Mouse (Mus musculus) gastrocnemius, postnatal 36 days (tissue): ENCODE results near the gene Synpo2. TPM values are rescaled to one million over a fixed set of nuclear protein-coding genes. Genes with fewer than 3 reads are reported as not detected.

Experiments
- DNase-seq, 2 experiments: peaks; one replicate each; pipeline ENCODE4 v3.0.0; 2022
- intact Hi-C: fragments of 180-260 bp; cut with DNase I; formaldehyde crosslinking; loops from one replicate; pipeline ENCODE4 v1.15.1; 2025
- total RNA-seq, 2 experiments: library from RNA; stranded (reverse); gene quantifications; 2 replicates each; pipeline ENCODE4 v1.2.3; 2021

Gene Synpo2
- total RNA-seq, 2 experiments from 2014 or later = 237 to 262 TPM

DNA sequence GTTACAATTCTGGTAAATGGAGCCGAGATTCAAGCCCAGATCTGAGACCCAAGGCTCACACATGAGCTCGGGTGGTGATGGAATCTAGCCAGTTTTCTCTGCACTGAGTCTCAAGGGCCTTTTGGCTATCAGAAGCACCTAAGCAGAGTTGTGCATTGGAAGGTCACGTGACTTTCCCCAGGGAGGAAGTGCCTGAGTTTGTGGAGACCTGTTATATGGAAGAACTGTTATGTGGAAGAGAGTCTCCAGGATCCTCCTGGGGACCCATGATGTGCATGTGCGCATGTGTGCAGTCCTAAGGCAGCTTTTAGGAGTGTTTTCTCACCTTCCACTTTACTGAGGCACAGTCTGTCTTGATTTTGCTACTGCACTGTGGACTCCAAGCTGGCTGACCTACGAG lies 63.8 kb downstream of the Synpo2 start:
- intact Hi-C loops = no loop called here
- no peak for DNase-seq

DNA sequence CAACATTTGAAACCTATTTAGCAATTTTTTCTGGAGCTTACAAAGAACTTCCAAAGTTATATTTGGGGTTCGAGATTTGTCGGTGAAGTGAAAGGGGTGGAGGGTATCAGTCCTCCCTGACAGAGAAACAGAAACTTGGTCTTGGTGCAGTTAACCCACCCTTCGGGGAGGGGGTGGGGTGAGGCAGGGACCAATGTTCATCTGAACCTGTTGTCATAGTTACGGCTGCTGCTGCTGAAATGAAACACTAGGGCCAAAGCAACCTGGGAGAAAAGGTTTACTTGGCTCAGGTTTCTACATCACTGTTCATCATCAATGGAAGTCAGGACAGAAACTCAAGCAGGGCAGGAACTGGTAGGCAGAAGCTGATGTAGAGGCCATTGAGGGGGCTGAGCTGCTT lies 66.6 kb downstream of the Synpo2 start:
- intact Hi-C loops = loop anchor here (2.0 kb wide), 2 partner anchors 65 to 153 kb away; no protein-coding TSS in a partner anchor

DNA sequence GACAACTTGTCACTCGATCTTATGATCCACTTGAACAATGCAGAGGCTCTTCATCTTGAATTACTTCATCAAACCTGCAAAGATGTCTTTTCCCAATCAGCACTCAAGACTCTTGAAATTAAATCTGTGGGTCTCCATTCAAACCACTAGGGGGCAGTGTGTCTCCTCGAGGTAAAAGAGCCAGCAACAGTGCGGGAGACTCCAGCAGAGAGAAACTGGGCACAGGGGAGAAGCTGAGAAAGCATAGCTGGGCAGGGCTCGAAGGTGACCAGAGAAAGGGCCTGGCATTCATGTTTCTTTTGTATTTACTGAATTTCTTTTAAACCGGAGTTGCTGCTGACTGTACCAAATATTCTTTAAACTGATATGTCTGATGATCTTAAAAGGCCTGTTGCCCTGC lies 67.1 kb downstream of the Synpo2 start:
- peak in 1 of 2 experiments; percentile 57 for DNase-seq
- intact Hi-C loops = loop anchor here (2.0 kb wide), 2 partner anchors 66 to 154 kb away; no protein-coding TSS in a partner anchor

More for the DNA sequence above, 66.6 kb downstream of the Synpo2 start:
- no peak for DNase-seq

DNA sequence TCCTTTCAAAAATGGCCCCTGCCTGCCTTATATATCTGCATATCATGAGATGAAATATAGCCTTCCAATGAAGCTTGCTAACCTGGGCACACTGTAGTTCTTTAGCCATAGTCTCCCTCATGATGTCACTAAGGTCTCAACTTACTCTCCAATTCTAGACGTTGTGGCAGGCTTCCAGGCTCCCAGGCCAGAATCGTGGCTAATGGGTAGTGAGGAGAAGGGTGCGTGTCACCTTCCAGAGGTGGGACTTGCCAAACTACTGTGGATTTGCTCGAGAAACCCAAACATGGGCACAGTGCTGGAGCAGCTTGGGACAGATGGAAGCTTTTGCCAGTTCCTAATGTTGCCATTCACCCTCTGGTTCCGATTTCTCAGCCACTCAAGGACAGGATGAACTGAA lies 69.5 kb downstream of the Synpo2 start:
- intact Hi-C loops = no loop called here
- no peak for DNase-seq

DNA sequence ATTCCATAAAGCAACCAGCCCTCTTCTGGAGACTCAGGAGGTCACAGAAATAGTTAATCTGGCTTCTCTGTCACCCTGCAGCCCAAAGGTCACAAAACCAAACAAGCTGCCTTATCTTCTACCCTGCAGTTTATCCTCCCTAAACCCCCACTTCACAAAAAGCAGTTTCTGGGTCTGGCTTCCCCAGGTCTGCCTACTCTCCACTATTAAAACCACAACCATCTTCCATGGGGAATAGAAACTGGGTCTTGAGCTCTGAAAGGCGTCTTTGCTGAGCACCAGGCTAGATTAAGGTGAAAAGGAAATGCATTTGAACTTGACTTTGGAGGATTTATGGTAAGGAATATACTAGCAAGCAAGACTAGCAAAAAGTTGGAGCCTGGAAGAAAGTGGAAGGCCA lies 71.8 kb downstream of the Synpo2 start:
- intact Hi-C loops = loop anchor here (5.0 kb wide), 1 partner anchor 188 kb away; no protein-coding TSS in a partner anchor
- DNase-seq = no peak

DNA sequence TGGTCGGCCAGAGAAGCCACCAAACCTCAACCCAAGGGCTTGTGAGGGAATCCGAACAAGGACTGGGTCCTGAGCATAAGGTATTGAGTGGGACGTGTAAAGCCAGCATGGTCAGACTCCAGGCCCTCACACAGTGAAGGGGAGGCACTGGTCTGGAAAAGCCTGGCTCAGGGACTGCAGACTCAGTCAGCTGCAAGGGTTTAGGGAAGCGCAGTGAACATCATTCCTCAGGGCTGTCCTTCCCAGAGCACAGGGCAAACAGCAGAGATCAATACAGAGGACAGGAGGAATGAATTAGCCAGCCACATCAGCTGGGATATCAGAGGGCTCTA lies 72.8 kb downstream of the Synpo2 start:
- intact Hi-C loops = loop anchor here (5.0 kb wide), 1 partner anchor 189 kb away; no protein-coding TSS in a partner anchor
- no peak for DNase-seq

DNA sequence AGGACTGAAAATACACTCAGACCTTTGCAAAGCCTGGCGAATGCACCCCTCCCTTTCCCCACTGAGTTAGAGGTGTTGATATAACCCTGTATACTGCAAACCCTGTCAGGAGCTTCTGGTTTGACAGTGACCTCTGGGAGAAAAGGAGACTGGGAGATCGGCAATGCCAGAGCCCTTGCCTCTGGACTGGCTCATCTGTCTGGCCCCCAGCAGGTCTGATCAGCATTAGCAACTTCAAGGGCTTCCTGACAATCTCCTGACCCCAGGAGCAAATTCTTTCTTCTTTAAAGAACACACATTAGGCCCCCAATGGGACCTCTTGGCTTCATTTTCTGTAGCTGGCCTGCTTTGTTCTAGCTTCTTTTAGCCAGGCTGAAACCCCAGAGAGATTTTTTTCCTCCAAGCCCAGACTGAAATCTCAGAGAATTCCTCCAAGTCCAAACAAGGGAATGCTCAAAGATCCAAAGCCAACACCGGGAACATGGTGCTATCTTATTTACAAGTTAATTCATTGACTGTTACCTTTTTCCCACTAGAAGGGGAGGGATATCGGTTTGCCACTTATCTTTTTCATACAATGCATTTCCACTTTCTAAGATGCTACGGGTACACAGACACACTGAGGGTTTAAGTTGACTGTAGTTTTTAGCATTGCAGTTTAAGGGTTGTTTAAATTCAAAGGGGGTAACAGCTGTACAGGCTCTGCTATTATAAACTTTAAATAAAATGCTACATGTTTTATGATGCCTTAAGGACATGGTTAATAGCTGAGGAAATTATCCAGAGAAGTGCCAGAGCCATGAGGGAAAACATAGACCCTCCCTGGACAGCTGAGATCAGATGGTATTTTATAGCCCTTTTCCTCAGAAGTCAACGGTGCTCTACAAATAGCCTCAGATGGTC lies 73.4 kb downstream of the Synpo2 start:
- intact Hi-C loops = loop anchor here (5.0 kb wide), 1 partner anchor 190 kb away; no protein-coding TSS in a partner anchor
- DNase-seq = no peak

DNA sequence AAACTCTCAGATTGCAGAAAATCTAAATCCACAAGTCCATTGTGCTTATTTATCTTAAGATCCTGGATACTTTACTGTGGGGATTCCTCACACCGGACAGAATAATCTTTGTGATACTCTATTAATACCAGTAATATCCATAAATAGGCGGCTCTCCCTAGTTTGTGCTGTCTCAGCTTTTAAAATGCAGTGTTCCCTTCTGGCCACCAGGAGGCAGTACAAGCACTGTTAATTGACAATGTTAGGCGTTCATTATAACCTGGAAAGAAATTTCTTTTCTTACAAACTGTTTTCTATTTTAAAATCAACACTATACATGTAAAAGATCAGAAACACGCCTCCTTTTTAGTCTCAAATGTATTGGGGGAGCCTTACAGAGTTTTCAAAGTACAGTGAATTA lies 75.2 kb downstream of the Synpo2 start:
- intact Hi-C loops = loop anchor here (5.0 kb wide), 1 partner anchor 192 kb away; no protein-coding TSS in a partner anchor
- DNase-seq = no peak

DNA sequence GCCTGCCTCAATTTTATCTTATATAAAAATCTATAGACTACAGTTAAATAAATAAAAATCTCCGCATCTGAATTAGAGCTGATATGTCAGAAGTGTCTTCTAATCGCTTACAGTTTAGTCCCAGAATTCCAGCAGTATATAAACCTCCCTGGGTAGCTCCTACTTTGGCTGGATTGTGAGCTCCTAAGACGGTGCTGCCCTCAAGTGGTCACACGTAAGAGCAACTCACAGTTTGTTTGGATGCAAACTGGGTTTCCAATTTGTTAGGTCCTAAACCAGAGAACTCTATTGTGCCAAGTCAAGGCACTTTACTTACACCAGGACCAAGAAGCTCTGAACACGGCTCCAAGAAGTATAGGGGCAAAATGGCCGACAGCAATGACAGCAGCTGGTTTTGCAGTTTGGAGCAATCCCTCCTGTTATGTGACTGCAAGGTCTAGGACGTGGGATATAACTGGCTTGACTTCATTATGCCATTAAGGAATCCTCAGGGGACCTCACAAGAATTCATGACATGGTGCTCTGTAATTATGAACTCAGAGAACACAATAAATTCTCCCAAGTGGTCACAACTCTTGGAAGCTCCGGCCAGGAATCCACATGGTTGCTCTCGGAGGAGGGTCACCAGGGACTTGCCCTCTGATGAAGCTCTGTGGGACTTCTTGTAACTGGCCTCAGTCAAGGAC lies 76.7 kb downstream of the Synpo2 start:
- intact Hi-C loops = loop anchor here (2.0 kb wide), 3 partner anchors 44 to 218 kb away; no protein-coding TSS in a partner anchor
- DNase-seq = peak; percentile 43 to 51

DNA sequence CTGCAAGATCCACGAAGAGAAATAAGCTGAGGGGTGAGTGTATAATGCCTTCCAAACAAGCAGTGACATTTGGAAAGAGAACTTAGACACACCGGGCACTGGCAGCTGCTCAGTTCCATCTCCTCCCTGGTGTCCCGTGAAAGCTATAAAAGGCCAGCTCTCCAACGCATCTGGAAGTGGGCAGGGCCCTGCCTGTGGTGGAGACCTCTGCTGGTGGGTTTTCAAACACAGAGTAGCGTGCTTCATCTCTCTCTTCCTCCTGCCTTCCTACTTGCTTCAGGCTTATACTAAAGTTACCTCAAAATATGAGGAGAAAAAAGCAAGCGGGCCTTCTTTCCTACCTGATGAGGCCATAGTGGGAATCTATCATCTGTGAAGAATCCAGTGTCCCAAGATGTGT lies 77.4 kb downstream of the Synpo2 start:
- DNase-seq = peak in 1 of 2 experiments; percentile 41
- intact Hi-C loops = loop anchor here (2.0 kb wide), 3 partner anchors 44 to 218 kb away; no protein-coding TSS in a partner anchor

DNA sequence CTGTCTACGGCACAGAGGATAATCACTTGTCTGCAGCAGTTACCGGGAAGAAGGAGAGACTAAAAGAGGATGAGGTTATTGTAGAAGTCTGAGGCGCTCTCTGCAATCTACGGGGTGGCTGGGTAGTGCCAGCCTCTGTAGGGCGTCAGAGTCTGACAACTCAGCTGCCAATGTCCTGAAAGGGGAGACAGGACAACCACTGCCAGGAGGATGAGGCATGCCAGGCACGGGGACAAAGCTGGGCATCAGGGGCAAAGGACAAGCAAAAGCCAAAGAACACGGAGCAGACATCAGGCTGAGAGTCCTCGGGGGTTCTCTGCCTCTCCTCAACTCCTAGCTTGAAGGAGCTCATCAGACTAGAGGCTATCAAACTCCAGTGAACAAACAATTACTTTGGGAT lies 82.6 kb downstream of the Synpo2 start:
- DNase-seq = peak; percentile 58 to 78

DNA sequence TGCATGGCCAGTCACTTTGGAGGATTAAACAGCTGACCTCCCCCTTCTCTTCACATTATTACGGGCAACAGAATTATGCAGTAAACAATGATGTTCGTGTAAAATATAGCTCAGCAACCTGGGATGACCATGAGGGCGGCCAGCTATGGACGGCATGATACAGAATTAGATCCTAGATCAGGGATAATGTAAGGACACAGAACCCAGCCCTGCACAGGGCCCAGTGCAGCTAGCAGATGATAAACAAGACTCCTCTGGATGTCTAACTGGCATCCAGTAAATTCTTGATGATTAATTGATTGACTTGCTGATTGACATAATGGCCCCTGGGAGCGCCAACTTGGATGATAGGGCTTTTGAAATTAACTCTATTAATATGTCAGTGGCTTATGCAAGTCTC lies 83.0 kb downstream of the Synpo2 start:
- no peak for DNase-seq
- intact Hi-C loops = loop anchor here (1.0 kb wide), 1 partner anchor 37 kb away; no protein-coding TSS in a partner anchor

More for the DNA sequence above, 82.6 kb downstream of the Synpo2 start:
- intact Hi-C loops = loop anchor here (1.0 kb wide), 1 partner anchor 37 kb away; no protein-coding TSS in a partner anchor

DNA sequence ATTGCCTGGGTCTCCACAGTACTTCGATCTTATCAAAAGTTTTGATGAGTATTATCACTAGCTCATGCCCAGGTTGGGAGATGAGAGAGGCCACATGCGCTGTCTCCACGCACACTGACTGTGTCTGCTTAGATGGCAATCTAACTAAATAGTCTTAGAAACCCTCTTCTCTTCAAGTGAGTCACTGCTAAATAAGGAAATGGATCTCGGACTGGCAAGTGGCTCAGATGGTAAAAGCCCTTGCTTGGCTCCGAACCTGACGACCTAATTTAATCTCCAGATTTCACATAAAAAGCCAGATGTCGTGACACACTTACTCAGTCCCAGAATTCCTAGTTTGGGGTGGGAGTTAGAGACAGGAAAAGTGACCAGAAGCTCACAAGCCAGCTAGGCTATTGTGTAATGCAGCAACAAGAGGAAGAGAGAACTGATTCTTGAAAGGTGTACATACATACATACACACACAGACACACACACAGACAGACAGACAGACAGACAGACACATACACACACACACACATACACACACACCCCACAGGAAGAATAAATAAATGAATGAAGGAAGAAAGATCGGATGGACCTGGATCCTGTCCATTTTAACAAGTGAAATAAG lies 85.3 kb downstream of the Synpo2 start:
- no peak for DNase-seq
- intact Hi-C loops = no loop called here

DNA sequence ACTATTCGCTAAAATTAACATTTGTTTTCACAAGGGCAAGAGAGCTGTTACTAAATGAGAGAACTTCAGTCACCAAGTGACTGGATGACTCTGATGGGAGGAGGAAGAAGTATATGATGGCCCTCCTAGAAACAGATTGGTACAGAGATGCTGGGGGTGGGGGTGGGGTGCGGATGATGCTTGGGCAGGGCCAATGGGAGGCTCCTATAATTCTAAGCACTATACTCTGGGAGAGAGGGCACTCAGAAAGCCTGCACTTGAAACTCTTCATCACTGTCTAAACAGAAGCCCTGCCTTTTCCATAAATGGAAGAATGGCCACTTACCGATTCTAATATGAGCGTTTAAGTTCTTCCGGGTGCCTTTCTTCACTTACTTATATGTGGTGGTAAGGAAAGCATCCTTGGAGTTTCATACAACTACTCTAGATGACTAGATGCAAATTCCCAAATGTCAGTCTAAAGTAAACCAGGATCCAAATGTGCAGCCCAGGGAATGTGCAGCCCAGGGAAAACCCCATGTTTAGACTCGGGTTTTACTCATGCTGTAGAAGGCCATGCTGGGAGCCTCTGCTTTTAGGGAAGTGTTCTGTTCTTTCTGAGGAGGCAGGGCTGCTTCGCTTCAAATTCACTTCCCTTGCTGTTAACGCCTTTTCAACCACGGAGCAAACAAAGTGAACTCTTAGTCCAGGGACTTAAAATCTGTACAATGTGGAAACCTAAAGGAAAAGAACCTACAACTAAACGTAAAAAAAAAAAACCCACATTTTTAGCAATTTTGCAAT lies 86.4 kb downstream of the Synpo2 start:
- intact Hi-C loops = no loop called here
- no peak for DNase-seq

DNA sequence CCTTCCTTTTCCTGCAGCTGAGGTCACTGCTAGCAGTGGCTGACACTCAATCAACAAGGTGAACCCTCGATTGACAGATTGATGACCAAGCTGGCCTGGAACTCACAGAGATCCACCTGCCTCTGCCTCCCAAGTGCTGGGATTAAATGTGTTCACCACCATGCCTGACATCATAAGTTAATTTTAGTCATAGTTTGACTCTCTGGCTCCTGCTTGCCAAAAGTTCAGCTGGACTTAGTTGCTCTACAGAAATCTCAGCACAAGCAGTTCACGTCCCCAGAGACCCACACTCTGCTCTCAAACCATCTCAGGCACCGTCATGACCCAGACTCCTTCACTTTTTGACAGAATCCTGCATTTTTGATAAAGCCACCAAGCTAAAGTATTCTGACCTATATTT lies 87.3 kb downstream of the Synpo2 start:
- intact Hi-C loops = no loop called here
- no peak for DNase-seq

DNA sequence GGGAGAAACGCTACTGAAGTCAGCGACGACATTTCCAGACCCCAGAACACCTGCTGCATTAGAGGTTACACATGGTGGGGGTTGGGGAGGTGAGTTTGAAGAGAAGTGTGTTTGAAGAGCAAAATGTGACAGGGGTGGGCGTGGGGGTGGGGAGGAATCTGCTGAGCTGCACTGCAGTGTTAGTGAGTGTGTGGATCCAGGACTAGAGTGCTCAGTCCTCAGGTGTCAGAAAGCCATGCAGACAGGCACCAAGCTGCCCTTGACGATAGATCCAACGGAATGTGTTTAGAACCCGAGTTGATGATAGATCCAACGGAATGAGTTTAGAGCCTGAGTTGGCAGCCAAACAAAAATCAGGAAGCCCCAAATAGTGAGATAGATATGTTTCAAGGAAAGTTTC lies 89.4 kb downstream of the Synpo2 start:
- intact Hi-C loops = no loop called here
- DNase-seq = no peak

DNA sequence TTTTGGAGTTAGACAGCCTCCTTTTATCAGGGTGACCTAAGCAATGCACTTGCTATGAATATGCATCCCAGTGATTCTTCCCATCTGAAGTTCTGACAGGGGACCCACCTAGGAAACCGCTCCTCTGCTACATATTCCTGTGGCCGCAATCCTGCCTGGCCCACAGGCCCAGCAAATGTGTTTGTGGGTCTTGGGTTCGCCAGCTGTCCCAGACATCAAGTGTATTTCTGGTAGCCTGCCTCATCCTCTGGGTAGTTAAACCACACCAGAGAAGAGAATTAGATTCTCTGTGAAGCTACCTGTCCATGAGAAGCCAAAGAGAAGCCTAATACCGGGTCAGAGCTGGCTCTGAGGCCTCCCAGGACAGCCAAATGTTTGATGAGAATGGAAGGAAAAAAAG lies 90.0 kb downstream of the Synpo2 start:
- intact Hi-C loops = no loop called here
- DNase-seq = no peak

DNA sequence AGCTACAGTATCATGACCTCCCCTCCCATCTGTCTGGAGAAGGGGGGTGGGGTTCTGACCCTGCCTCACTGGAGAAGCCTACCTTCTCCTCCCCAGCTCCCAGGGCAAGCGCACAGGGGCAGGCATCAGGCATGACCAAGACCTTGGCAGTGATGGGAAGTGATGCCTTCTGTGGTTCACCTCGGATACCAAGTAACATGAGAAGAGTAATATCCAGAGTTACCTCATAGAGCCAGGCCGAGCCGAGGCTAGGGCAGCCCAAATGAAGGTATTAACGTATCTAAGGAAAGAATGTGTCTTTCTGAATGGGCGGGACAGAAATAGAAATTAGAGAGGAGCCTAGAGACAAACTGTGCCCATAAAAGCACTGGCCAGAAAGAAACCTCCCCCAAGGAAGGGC lies 92.5 kb downstream of the Synpo2 start:
- DNase-seq = peak in 1 of 2 experiments; percentile 44
- intact Hi-C loops = no loop called here

DNA sequence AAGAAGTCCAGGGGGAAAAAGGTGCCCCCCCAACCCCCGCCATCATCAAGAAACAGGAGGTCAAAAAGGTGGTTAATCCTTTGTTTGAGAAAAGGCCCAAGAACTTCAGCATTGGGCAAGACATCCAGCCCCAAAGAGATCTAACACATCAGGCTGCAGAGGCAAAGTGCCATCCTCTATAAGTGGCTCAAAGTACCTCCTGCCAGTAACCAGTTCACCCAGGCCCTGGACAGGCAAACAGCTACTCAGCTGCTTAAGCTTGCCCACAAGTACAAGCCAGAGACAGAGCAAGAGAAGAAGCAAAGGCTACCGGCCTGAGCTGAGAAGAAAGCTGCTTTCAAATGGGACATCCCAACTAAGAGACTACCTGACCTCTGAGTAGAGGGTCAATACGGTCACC lies 93.7 kb downstream of the Synpo2 start:
- intact Hi-C loops = no loop called here
- DNase-seq = no peak

DNA sequence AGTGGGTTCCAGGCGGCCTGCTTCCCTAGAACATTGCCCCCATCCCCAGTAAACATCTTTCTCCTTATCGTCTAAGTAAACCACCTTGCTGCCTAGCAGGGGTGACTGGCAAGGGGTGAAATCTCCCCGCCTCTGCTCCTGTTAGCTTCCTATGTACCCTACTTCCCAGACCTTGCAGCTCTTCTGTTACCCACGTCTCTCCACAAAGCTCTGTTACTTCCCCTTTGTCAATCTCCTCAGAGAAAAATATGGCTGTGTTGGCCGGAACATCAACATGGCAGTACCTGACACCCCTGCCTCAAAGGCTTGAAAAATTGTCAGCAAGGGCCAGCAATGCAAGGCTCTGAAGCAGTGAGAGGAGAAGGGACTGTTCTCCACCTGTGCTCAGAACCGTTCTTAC lies 94.9 kb downstream of the Synpo2 start:
- intact Hi-C loops = no loop called here
- DNase-seq = no peak
